Mouse (Mus musculus): Measurements from ENCODE around the gene 9530053A07Rik. TPM values are rescaled to one million over a fixed set of nuclear protein-coding genes. Genes with fewer than 3 reads are reported as not detected.

The 9530053A07Rik gene
- polyA plus RNA-seq (2015; fragmentation: Illumina TruSeq; extraction: RNeasy Lipid Tissue Mini Kit (QIAGEN cat#74804); ENCODE audit: insufficient read depth, low replicate concordance): not detected

GRCm38 (mm10) chr7:28129166-28129565 is at the start of gene 9530053A07Rik:
Gene 9530053A07Rik, plus strand, starts transcription at chr7:28129466.

GRCm38 (mm10) chr7:28169489-28170422 is 40.5 kb downstream of the 9530053A07Rik start, which contains the start of gene Fbl:
Gene Fbl, plus strand, starts transcription at chr7:28169710.

GRCm38 (mm10) chr7:28179228-28179627 is 50.0 kb downstream of the 9530053A07Rik start, which contains the start of gene Dyrk1b:
Gene Dyrk1b, plus strand, starts transcription at chr7:28179469.

Other genes with a start within 250 kb of the 9530053A07Rik start
- gene Zfp974, start 200.0 kb upstream of the 9530053A07Rik start, polyA plus RNA-seq (2015; fragmentation: Illumina TruSeq; extraction: RNeasy Lipid Tissue Mini Kit (QIAGEN cat#74804); ENCODE audit: insufficient read depth, low replicate concordance): 17.1 TPM
- 19.0 TPM for gene Zfp780b, start 150.3 kb upstream of the 9530053A07Rik start, polyA plus RNA-seq (2015; fragmentation: Illumina TruSeq; extraction: RNeasy Lipid Tissue Mini Kit (QIAGEN cat#74804); ENCODE audit: insufficient read depth, low replicate concordance)
- 10.2 TPM for gene Zfp850, start 115.4 kb upstream of the 9530053A07Rik start, polyA plus RNA-seq (2015; fragmentation: Illumina TruSeq; extraction: RNeasy Lipid Tissue Mini Kit (QIAGEN cat#74804); ENCODE audit: insufficient read depth, low replicate concordance)
- 104 TPM for gene Psmc4, start 79.4 kb upstream of the 9530053A07Rik start, polyA plus RNA-seq (2015; fragmentation: Illumina TruSeq; extraction: RNeasy Lipid Tissue Mini Kit (QIAGEN cat#74804); ENCODE audit: insufficient read depth, low replicate concordance)
- 0.21 TPM for gene Fcgbp, start 58.2 kb upstream of the 9530053A07Rik start, polyA plus RNA-seq (2015; fragmentation: Illumina TruSeq; extraction: RNeasy Lipid Tissue Mini Kit (QIAGEN cat#74804); ENCODE audit: insufficient read depth, low replicate concordance)
- gene Fbl, start 40.2 kb downstream of the 9530053A07Rik start, polyA plus RNA-seq (2015; fragmentation: Illumina TruSeq; extraction: RNeasy Lipid Tissue Mini Kit (QIAGEN cat#74804); ENCODE audit: insufficient read depth, low replicate concordance): 101 TPM
- gene Dyrk1b, start 50.0 kb downstream of the 9530053A07Rik start, polyA plus RNA-seq (2015; fragmentation: Illumina TruSeq; extraction: RNeasy Lipid Tissue Mini Kit (QIAGEN cat#74804); ENCODE audit: insufficient read depth, low replicate concordance): 2.8 TPM
- 4.0 TPM for gene Eid2, start 138.4 kb downstream of the 9530053A07Rik start, polyA plus RNA-seq (2015; fragmentation: Illumina TruSeq; extraction: RNeasy Lipid Tissue Mini Kit (QIAGEN cat#74804); ENCODE audit: insufficient read depth, low replicate concordance)
- gene Eid2b, start 148.3 kb downstream of the 9530053A07Rik start, polyA plus RNA-seq (2015; fragmentation: Illumina TruSeq; extraction: RNeasy Lipid Tissue Mini Kit (QIAGEN cat#74804); ENCODE audit: insufficient read depth, low replicate concordance): 6.2 TPM
- gene Selenov, start 161.7 kb downstream of the 9530053A07Rik start, polyA plus RNA-seq (2015; fragmentation: Illumina TruSeq; extraction: RNeasy Lipid Tissue Mini Kit (QIAGEN cat#74804); ENCODE audit: insufficient read depth, low replicate concordance): not detected
- not detected for gene Dll3, start 172.8 kb downstream of the 9530053A07Rik start, polyA plus RNA-seq (2015; fragmentation: Illumina TruSeq; extraction: RNeasy Lipid Tissue Mini Kit (QIAGEN cat#74804); ENCODE audit: insufficient read depth, low replicate concordance)
- gene Timm50, start 182.6 kb downstream of the 9530053A07Rik start, polyA plus RNA-seq (2015; fragmentation: Illumina TruSeq; extraction: RNeasy Lipid Tissue Mini Kit (QIAGEN cat#74804); ENCODE audit: insufficient read depth, low replicate concordance): 17.4 TPM
- gene Supt5, start 209.3 kb downstream of the 9530053A07Rik start, polyA plus RNA-seq (2015; fragmentation: Illumina TruSeq; extraction: RNeasy Lipid Tissue Mini Kit (QIAGEN cat#74804); ENCODE audit: insufficient read depth, low replicate concordance): 76.8 TPM
- gene Rps16, start 221.2 kb downstream of the 9530053A07Rik start, polyA plus RNA-seq (2015; fragmentation: Illumina TruSeq; extraction: RNeasy Lipid Tissue Mini Kit (QIAGEN cat#74804); ENCODE audit: insufficient read depth, low replicate concordance): 2,610 TPM
- gene Plekhg2, start 243.1 kb downstream of the 9530053A07Rik start, polyA plus RNA-seq (2015; fragmentation: Illumina TruSeq; extraction: RNeasy Lipid Tissue Mini Kit (QIAGEN cat#74804); ENCODE audit: insufficient read depth, low replicate concordance): 62.1 TPM